In genomic region chr16:31232491-31233166, GRCm38 (mm10) we compare ENCODE assay signal across 11 mouse cellular contexts. TPM values are rescaled to one million over a fixed set of nuclear protein-coding genes. Genes with fewer than 3 reads are reported as not detected.
A peak's percentile ranks its signal among the peaks of the same experiment; 100 is the strongest.
DNase-seq lines count a peak whose midpoint lies in the region.
"Had no signal": no experiment of that assay in that cellular context is flagged by ENCODE, and none has a peak within 500 bp of the region (broad histone marks: within the 10 kb centered on the region; RNA-seq: fewer than 3 reads in every experiment).

No protein-coding gene starts in this region.

- peak; percentile 89 for DNase-seq in heart, adult 11 months
- DNase-seq in heart, postnatal 25 days (ENCODE audit: low spot score): no peak
- peak; percentile 2 for DNase-seq in kidney, postnatal 10 days
- DNase-seq in kidney, adult 18-20 months: no peak
- DNase-seq in testis, postnatal 10 days (ENCODE audit: low spot score): peak; percentile 26
- DNase-seq in testis, postnatal 14 days (ENCODE audit: low spot score): no peak
- no peak for DNase-seq in natural killer cell, adult 2 months (ENCODE audit: low spot score in 2 of 2)
- DNase-seq: cerebellum, adult 8-10 months; liver, embryonic 13.5 days; thymus, adult 2 months; thymus, postnatal 36 days had no signal

- intact Hi-C loops in heart, postnatal 25 days (cut with DNase I): no loop called here

RNA-seq across cellular contexts. Expression of gene Acap2, which starts 31.6 kb away (rescaled TPM):
- total RNA-seq in heart, postnatal 25 days (2021): 10 to 100 TPM; 18.2 to 23.9 TPM

RNA-seq across cellular contexts. Expression of gene Ppp1r2, which starts 42.4 kb away (rescaled TPM):
- total RNA-seq in heart, postnatal 25 days (2021): 10 to 100 TPM; 80.7 to 84.4 TPM

Comparison
In these comparisons a context has a peak if more than half of its experiments do, and no peak if none do; other contexts are left out.
1. DNase-seq: peak in heart, adult 11 months (single experiment), kidney, postnatal 10 days (single experiment) and testis, postnatal 10 days (single experiment); none in heart, postnatal 25 days (single experiment), kidney, adult 18-20 months (single experiment), testis, postnatal 14 days (single experiment) and natural killer cell, adult 2 months (0 of 2).